Comparison of ENCODE assay signal across 14 mouse cellular contexts in genomic region chr5:149002803-149003115, GRCm38 (mm10). TPM values are rescaled to one million over a fixed set of nuclear protein-coding genes. Genes with fewer than 3 reads are reported as not detected.
DNase-seq lines count a peak whose midpoint lies in the region; ATAC-seq and TF ChIP-seq lines count a peak whose summit lies in the region.
"Had no signal": no experiment of that assay in that cellular context is flagged by ENCODE, and none has a peak within 500 bp of the region (broad histone marks: within the 10 kb centered on the region; RNA-seq: fewer than 3 reads in every experiment).

No protein-coding gene starts in this region.

- no peaks in the 10 kb centered on the region for H3K9me3 ChIP-seq in lung, embryonic 15.5 days
- H3K9me3 ChIP-seq in intestine, postnatal 0 days (ENCODE audit: control insufficient read depth) = no peaks in the 10 kb centered on the region
- no peaks in the 10 kb centered on the region for H3K9me3 ChIP-seq in limb, embryonic 12.5 days
- no peaks in the 10 kb centered on the region for H3K9me3 ChIP-seq in hindbrain, embryonic 11.5 days (ENCODE audit: control insufficient read depth, low read length)
- H3K9me3 ChIP-seq: midbrain, embryonic 15.5 days had no signal

- DNase-seq in lung, postnatal 10 days = no peak
- DNase-seq in right cerebral cortex, postnatal 36 days (ENCODE audit: low spot score in 2 of 2) = no peak
- no peak for DNase-seq in right cerebral cortex, postnatal 10 days (ENCODE audit: low spot score in 2 of 2)
- no peak for DNase-seq in hindbrain, embryonic 11.5 days (ENCODE audit: low spot score)
- DNase-seq: cerebellum, adult 8-10 months; layer of hippocampus, postnatal 36 days; lung, postnatal 4 days had no signal

- peak overlapping the region; percentile 51; the same call in 1 of the 2 replicates for H3K27ac ChIP-seq in lung, embryonic 15.5 days
- no peak overlapping the region for H3K27ac ChIP-seq in intestine, postnatal 0 days (ENCODE audit: low read depth, low read length)
- H3K27ac ChIP-seq in limb, embryonic 12.5 days = peak overlapping the region; percentile 83
- no peak overlapping the region for H3K27ac ChIP-seq in hindbrain, embryonic 11.5 days (ENCODE audit: low read depth, low read length)
- H3K27ac ChIP-seq: midbrain, embryonic 15.5 days had no signal

- no peak overlapping the region for H3K9ac ChIP-seq in lung, embryonic 15.5 days
- H3K9ac ChIP-seq in intestine, postnatal 0 days (ENCODE audit: low read depth, low read length) = no peak overlapping the region
- no peak overlapping the region for H3K9ac ChIP-seq in limb, embryonic 12.5 days (replicated peaks)
- H3K9ac ChIP-seq in hindbrain, embryonic 11.5 days (ENCODE audit: low read depth, low read length) = no peak overlapping the region
- H3K9ac ChIP-seq: midbrain, embryonic 15.5 days had no signal

- TF ChIP-seq CTCF in intestine, postnatal 0 days (IDR thresholded peaks at IDR 0.05; ENCODE audit: low read depth) = no peak

- peaks cover 30% of the 10 kb centered on the region for H3K4me1 ChIP-seq in lung, embryonic 15.5 days
- peaks cover 14% of the 10 kb centered on the region for H3K4me1 ChIP-seq in intestine, postnatal 0 days (replicated peaks; ENCODE audit: control insufficient read depth, insufficient read depth, low read length)
- peaks cover 45% of the 10 kb centered on the region for H3K4me1 ChIP-seq in limb, embryonic 12.5 days (replicated peaks)
- H3K4me1 ChIP-seq in hindbrain, embryonic 11.5 days (replicated peaks; ENCODE audit: control insufficient read depth, insufficient read depth, low read length) = no peaks in the 10 kb centered on the region; the same call in 1 of the 2 replicates

- no peak overlapping the region for H3K4me3 ChIP-seq in lung, embryonic 15.5 days
- no peak overlapping the region for H3K4me3 ChIP-seq in intestine, postnatal 0 days (ENCODE audit: low read depth, low read length)
- H3K4me3 ChIP-seq in limb, embryonic 12.5 days (replicated peaks) = no peak overlapping the region
- H3K4me3 ChIP-seq in hindbrain, embryonic 11.5 days (ENCODE audit: low read depth, low read length) = no peak overlapping the region
- H3K4me3 ChIP-seq: midbrain, embryonic 15.5 days had no signal

- H3K36me3 ChIP-seq in lung, embryonic 15.5 days = no peaks in the 10 kb centered on the region
- H3K36me3 ChIP-seq in intestine, postnatal 0 days (ENCODE audit: control insufficient read depth, insufficient read depth) = no peaks in the 10 kb centered on the region
- no peaks in the 10 kb centered on the region for H3K36me3 ChIP-seq in limb, embryonic 12.5 days
- no peaks in the 10 kb centered on the region for H3K36me3 ChIP-seq in hindbrain, embryonic 11.5 days (ENCODE audit: control insufficient read depth, insufficient read depth, low read length)
- H3K36me3 ChIP-seq: midbrain, embryonic 15.5 days had no signal

- 62% methylated on average over 6 of the region's 6 CpGs for WGBS in lung, embryonic 15.5 days
- WGBS in intestine, postnatal 0 days = 65% methylated on average over 6 of the region's 6 CpGs
- 51% methylated on average over 6 of the region's 6 CpGs for WGBS in limb, embryonic 12.5 days
- 72% methylated on average over 6 of the region's 6 CpGs for WGBS in hindbrain, embryonic 11.5 days

- 0 out of 2 replicates have a peak overlapping the region, but pooled peaks have one; percentile 8 for H3K4me2 ChIP-seq in lung, embryonic 15.5 days
- peak overlapping the region; percentile 48 for H3K4me2 ChIP-seq in intestine, postnatal 0 days (replicated peaks; ENCODE audit: low read depth)
- H3K4me2 ChIP-seq in limb, embryonic 12.5 days = peak overlapping the region; percentile 7; the same call in 1 of the 2 replicates
- H3K4me2 ChIP-seq in hindbrain, embryonic 11.5 days (replicated peaks; ENCODE audit: low read depth, low read length) = no peak overlapping the region
- H3K4me2 ChIP-seq: midbrain, embryonic 15.5 days had no signal

- ATAC-seq in lung, embryonic 15.5 days (ENCODE audit: borderline replicate concordance, extremely low read depth, low FRiP score, low TSS enrichment) = no peak
- no peak for ATAC-seq in intestine, postnatal 0 days
- ATAC-seq in limb, embryonic 12.5 days (ENCODE audit: insufficient number of reproducible peaks, insufficient read depth, low FRiP score, low TSS enrichment, low read depth) = no peak
- no peak for ATAC-seq in hindbrain, embryonic 11.5 days (ENCODE audit: low FRiP score)
- ATAC-seq: forebrain, embryonic 16.5 days; midbrain, embryonic 15.5 days had no signal

- H3K27me3 ChIP-seq in lung, embryonic 15.5 days = no peaks in the 10 kb centered on the region
- H3K27me3 ChIP-seq in intestine, postnatal 0 days (replicated peaks; ENCODE audit: control insufficient read depth, insufficient read depth, low read length) = no peaks in the 10 kb centered on the region
- H3K27me3 ChIP-seq in limb, embryonic 12.5 days = no peaks in the 10 kb centered on the region
- no peaks in the 10 kb centered on the region for H3K27me3 ChIP-seq in hindbrain, embryonic 11.5 days (ENCODE audit: control insufficient read depth, insufficient read depth, low read length)
- H3K27me3 ChIP-seq: midbrain, embryonic 15.5 days had no signal

RNA-seq across cellular contexts. Expression of gene Gm42791, which starts 7.8 kb away (rescaled TPM):
- 3.3 and 4.0 TPM in 2 replicates for polyA plus RNA-seq in lung, embryonic 15.5 days (2015; fragmentation: Nextera tagmentation; extraction: Ambion mirVana)
- not detected in 2 replicates for polyA plus RNA-seq in intestine, postnatal 0 days (2015; fragmentation: Nextera tagmentation; extraction: Ambion mirVana)
- polyA plus RNA-seq in limb, embryonic 12.5 days (2016; fragmentation: Nextera tagmentation; extraction: Ambion mirVana) = 0.99 and 2.6 TPM in 2 replicates
- polyA plus RNA-seq in hindbrain, embryonic 11.5 days (2014; fragmentation: Nextera tagmentation; extraction: Ambion mirVana) = not detected in 2 replicates
- polyA plus RNA-seq: gonadal fat pad, adult 2 months; neural tube, embryonic 14.5 days had no signal

Comparison
In these comparisons a context has a peak if more than half of its experiments do, and no peak if none do; other contexts are left out.
1. H3K27ac ChIP-seq: peak in lung, embryonic 15.5 days (single experiment) and limb, embryonic 12.5 days (single experiment); none in intestine, postnatal 0 days (single experiment) and hindbrain, embryonic 11.5 days (single experiment).